13 mouse cellular contexts compared by ENCODE assay signal in the genomic region with DNA sequence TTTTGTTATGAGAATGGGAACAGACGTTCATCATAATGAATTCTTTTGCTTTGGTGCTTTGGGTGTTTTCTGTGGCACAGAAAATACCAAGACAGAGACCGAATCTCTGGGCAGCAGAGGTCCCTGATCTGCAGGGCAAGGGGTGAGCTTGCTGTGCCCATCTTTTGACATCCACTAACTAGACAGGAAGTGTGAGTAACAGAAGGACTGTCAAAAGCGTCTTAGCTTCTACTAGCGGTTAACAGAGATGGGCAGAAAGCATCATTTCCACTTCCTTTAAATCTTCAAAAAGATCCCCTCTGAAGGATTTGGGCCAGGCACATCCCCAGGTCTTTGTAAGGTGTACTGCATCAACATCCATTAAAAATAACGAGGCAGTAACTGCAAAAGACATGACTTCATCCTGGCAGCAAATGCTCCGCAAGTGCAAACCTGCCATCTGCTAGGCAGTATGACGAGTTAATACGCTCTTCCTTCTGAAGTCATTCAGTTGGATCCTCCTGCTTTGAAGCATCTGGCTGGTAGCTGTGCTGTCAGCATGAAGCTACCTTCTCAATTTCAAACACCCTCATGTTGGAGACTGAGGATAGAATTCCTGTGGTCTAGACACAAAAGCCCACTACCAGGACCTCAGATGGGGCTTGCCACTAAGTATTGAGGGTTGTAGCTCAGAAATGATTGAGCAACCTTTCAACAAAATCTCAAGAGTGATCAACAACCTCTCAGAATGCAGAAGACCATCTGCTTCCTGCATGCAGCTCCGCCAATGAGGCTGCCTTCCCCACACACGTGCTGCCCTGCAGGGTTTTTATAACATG. TPM values are rescaled to one million over a fixed set of nuclear protein-coding genes. Genes with fewer than 3 reads are reported as not detected.
DNase-seq lines count a peak whose midpoint lies in the region; ATAC-seq and TF ChIP-seq lines count a peak whose summit lies in the region.
"Had no signal": no experiment of that assay in that cellular context is flagged by ENCODE, and none has a peak within 500 bp of the region (broad histone marks: within the 10 kb centered on the region; RNA-seq: fewer than 3 reads in every experiment).

No protein-coding gene starts in this region.

- WGBS in forebrain, postnatal 0 days, result 49% methylated on average over 10 of the region's 10 CpGs

- no peak overlapping the region for H3K27ac ChIP-seq in forebrain, postnatal 0 days (ENCODE audit: low read depth, low read length)
- H3K27ac ChIP-seq: heart, adult 2 months; kidney, embryonic 15.5 days; stomach, embryonic 15.5 days had no signal

- TF ChIP-seq CTCF in forebrain, postnatal 0 days (IDR thresholded peaks at IDR 0.05; ENCODE audit: low read depth), result no peak

- H3K4me2 ChIP-seq in forebrain, postnatal 0 days (ENCODE audit: low read depth), result no peak overlapping the region
- H3K4me2 ChIP-seq: kidney, embryonic 15.5 days; liver, embryonic 11.5 days; stomach, embryonic 15.5 days had no signal

- no peaks in the 10 kb centered on the region for H3K4me1 ChIP-seq in forebrain, postnatal 0 days (ENCODE audit: insufficient read depth)
- H3K4me1 ChIP-seq: stomach, embryonic 15.5 days had no signal

- H3K9me3 ChIP-seq in forebrain, postnatal 0 days (ENCODE audit: low read length), result no peaks in the 10 kb centered on the region
- H3K9me3 ChIP-seq: kidney, embryonic 15.5 days; stomach, embryonic 15.5 days had no signal

- no peaks in the 10 kb centered on the region for H3K27me3 ChIP-seq in forebrain, postnatal 0 days (ENCODE audit: insufficient read depth, low read length)
- H3K27me3 ChIP-seq: kidney, embryonic 15.5 days; stomach, embryonic 15.5 days had no signal

- no peak overlapping the region for H3K9ac ChIP-seq in forebrain, postnatal 0 days
- H3K9ac ChIP-seq: kidney, embryonic 15.5 days; stomach, embryonic 15.5 days had no signal

- H3K4me3 ChIP-seq in forebrain, postnatal 0 days (ENCODE audit: low read depth, low read length), result no peak overlapping the region
- H3K4me3 ChIP-seq: heart, adult 2 months; kidney, embryonic 15.5 days; stomach, embryonic 15.5 days had no signal

- H3K36me3 ChIP-seq in forebrain, postnatal 0 days (ENCODE audit: insufficient read depth), result no peaks in the 10 kb centered on the region
- H3K36me3 ChIP-seq: kidney, embryonic 15.5 days; stomach, embryonic 15.5 days had no signal

- DNase-seq in layer of hippocampus, adult 18-20 months (ENCODE audit: low spot score in 2 of 2), result peak; percentile 9 to 56
- DNase-seq in layer of hippocampus, adult 11-12 months (ENCODE audit: low spot score), result no peak
- DNase-seq in cerebellum, postnatal 14 days, result peak; percentile 44 to 49
- DNase-seq in forebrain, postnatal 0 days, result peak; percentile 49
- no peak for DNase-seq in frontal cortex, postnatal 36 days (ENCODE audit: low spot score in 2 of 2)
- DNase-seq in ovary, adult 18-20 months (ENCODE audit: low spot score), result no peak
- DNase-seq in kidney, adult 11 months, result no peak
- DNase-seq: heart, adult 2 months; lung, postnatal 36 days had no signal

- ATAC-seq in forebrain, postnatal 0 days, result peak; percentile 87
- ATAC-seq in megakaryocyte progenitor cell, adult 5-6 weeks (replicated peaks; ENCODE audit: poor library complexity), result peak; percentile 76

RNA-seq across cellular contexts. Expression of a gene that starts 59.8 kb away (rescaled TPM):
- total RNA-seq in layer of hippocampus, adult 18-20 months (2021), result 1 to 10 TPM; 6.1 to 7.6 TPM
- total RNA-seq in forebrain, postnatal 0 days (2014; rRNA removed), result 3.1 and 3.8 TPM in 2 replicates
- polyA plus RNA-seq in forebrain, postnatal 0 days (2015; fragmentation: Nextera tagmentation; extraction: Ambion mirVana), result 1.3 and 1.5 TPM in 2 replicates
- 0.54 and 0.81 TPM in 2 replicates for total RNA-seq in megakaryocyte progenitor cell, adult 5-6 weeks (2015)
- total RNA-seq in megakaryocyte progenitor cell, adult 5-6 weeks (2017), result 0.24 and 0.79 TPM in 2 replicates

RNA-seq across cellular contexts. Expression of a gene that starts 60.0 kb away (rescaled TPM):
- total RNA-seq in layer of hippocampus, adult 18-20 months (2021), result 10 to 100 TPM; 62.7 to 70.0 TPM
- 19.2 and 23.2 TPM in 2 replicates for total RNA-seq in forebrain, postnatal 0 days (2014; rRNA removed)
- polyA plus RNA-seq in forebrain, postnatal 0 days (2015; fragmentation: Nextera tagmentation; extraction: Ambion mirVana), result 20.0 and 27.9 TPM in 2 replicates
- total RNA-seq in megakaryocyte progenitor cell, adult 5-6 weeks (2015), result 25.2 and 28.9 TPM in 2 replicates
- 20.2 and 22.0 TPM in 2 replicates for total RNA-seq in megakaryocyte progenitor cell, adult 5-6 weeks (2017)

Comparison
In these comparisons a context has a peak if more than half of its experiments do, and no peak if none do; other contexts are left out.
1. DNase-seq: peak in layer of hippocampus, adult 18-20 months (2 of 2), cerebellum, postnatal 14 days (2 of 2) and forebrain, postnatal 0 days (single experiment); none in layer of hippocampus, adult 11-12 months (single experiment), frontal cortex, postnatal 36 days (0 of 2), ovary, adult 18-20 months (single experiment) and kidney, adult 11 months (single experiment).